In the genomic region with DNA sequence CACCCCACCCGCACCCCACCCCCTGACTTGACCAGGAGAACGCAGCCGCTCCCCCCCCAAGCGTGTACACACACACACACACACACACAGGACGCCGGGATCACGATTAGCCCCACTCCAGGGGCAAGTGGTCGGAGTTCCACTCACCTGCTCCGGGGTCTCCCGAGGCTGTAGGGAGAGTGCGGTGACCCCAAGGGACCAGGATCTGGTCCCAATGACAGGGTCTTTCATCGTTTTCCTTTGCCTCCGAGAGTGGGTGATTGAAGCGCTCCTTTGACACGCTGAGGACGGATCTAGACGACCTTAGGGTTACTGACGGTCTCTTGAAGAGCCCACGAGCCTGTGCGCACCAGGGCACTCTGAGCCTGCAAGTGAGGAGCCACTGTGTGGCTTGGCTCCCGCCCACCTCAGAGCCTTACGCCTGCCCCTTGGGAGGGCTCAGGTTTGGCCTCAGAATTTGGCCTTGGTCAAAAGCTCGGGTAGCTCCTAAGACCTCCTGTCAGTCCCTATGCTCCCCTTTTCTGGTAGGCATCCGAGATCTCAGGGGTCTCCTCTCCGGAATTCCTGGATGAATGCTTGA, we compare ENCODE assay signal across 11 mouse cellular contexts. TPM values are rescaled to one million over a fixed set of nuclear protein-coding genes. Genes with fewer than 3 reads are reported as not detected.
A peak's percentile ranks its signal among the peaks of the same experiment; 100 is the strongest.
DNase-seq lines count a peak whose midpoint lies in the region; ATAC-seq lines count a peak whose summit lies in the region.
"Had no signal": no experiment of that assay in that cellular context is flagged by ENCODE, and none has a peak within 500 bp of the region (broad histone marks: within the 10 kb centered on the region; RNA-seq: fewer than 3 reads in every experiment).

No protein-coding gene starts in this region.

- under 1% methylated on average over 25 of the region's 25 CpGs for WGBS in heart, embryonic 16.5 days
- WGBS in embryonic facial prominence, embryonic 10.5 days: 2% methylated on average over 25 of the region's 25 CpGs
- WGBS in intestine, embryonic 14.5 days: under 1% methylated on average over 25 of the region's 25 CpGs

- H3K4me3 ChIP-seq in heart, embryonic 16.5 days (ENCODE audit: low read length): peak overlapping the region; percentile 41
- peak overlapping the region; percentile 42 for H3K4me3 ChIP-seq in embryonic facial prominence, embryonic 10.5 days
- 0 out of 2 replicates have a peak overlapping the region, but pooled peaks have one; percentile 17 for H3K4me3 ChIP-seq in intestine, embryonic 14.5 days (ENCODE audit: low read depth, low read length)

- H3K27me3 ChIP-seq in heart, embryonic 16.5 days (ENCODE audit: control insufficient read depth, insufficient read depth, low read length): peaks cover 75% of the 10 kb centered on the region
- peaks cover 100% of the 10 kb centered on the region for H3K27me3 ChIP-seq in embryonic facial prominence, embryonic 10.5 days (replicated peaks; ENCODE audit: low read depth, poor library complexity, severe bottlenecking)
- H3K27me3 ChIP-seq in intestine, embryonic 14.5 days (replicated peaks; ENCODE audit: control insufficient read depth, insufficient read depth, low read length): peaks cover 93% of the 10 kb centered on the region

- H3K4me1 ChIP-seq in heart, embryonic 16.5 days (ENCODE audit: control insufficient read depth, insufficient read depth, low read length): peaks cover 17% of the 10 kb centered on the region
- peaks cover 48% of the 10 kb centered on the region for H3K4me1 ChIP-seq in embryonic facial prominence, embryonic 10.5 days
- peaks cover 3% of the 10 kb centered on the region; the same call in 1 of the 2 replicates for H3K4me1 ChIP-seq in intestine, embryonic 14.5 days (replicated peaks; ENCODE audit: control insufficient read depth, insufficient read depth, low read length)

- intact Hi-C loops in heart, postnatal 10 days (cut with DNase I): no loop called here

- no peak overlapping the region for H3K27ac ChIP-seq in heart, embryonic 16.5 days (ENCODE audit: low read length)
- H3K27ac ChIP-seq in embryonic facial prominence, embryonic 10.5 days (replicated peaks): no peak overlapping the region
- no peak overlapping the region for H3K27ac ChIP-seq in intestine, embryonic 14.5 days (ENCODE audit: low read depth)

- no peak for ATAC-seq in heart, embryonic 16.5 days (replicated peaks; ENCODE audit: extremely low read depth, insufficient read depth, low FRiP score)
- no peak for ATAC-seq in intestine, embryonic 14.5 days (replicated peaks; ENCODE audit: low FRiP score, low TSS enrichment, low read depth)

- H3K36me3 ChIP-seq in heart, embryonic 16.5 days (ENCODE audit: control insufficient read depth, insufficient read depth): no peaks in the 10 kb centered on the region
- H3K36me3 ChIP-seq in embryonic facial prominence, embryonic 10.5 days (replicated peaks): no peaks in the 10 kb centered on the region
- no peaks in the 10 kb centered on the region for H3K36me3 ChIP-seq in intestine, embryonic 14.5 days (ENCODE audit: control insufficient read depth, insufficient read depth, low read length)

- peak overlapping the region; percentile 58 for H3K4me2 ChIP-seq in heart, embryonic 16.5 days (ENCODE audit: low read depth, low read length)
- H3K4me2 ChIP-seq in intestine, embryonic 14.5 days (ENCODE audit: low read length): peak overlapping the region; percentile 37

- DNase-seq in heart, postnatal 10 days: no peak
- DNase-seq in embryonic facial prominence, embryonic 10.5 days (ENCODE audit: low spot score): no peak
- DNase-seq in intestine, embryonic 14.5 days (ENCODE audit: low spot score): peak; percentile 61
- DNase-seq in neural tube, embryonic 10.5 days (ENCODE audit: extremely low spot score, low spot score): peak; percentile 41
- no peak for DNase-seq in right cerebral cortex, postnatal 10 days (ENCODE audit: low spot score in 2 of 2)
- DNase-seq in gastrocnemius, postnatal 4 days (ENCODE audit: low spot score in 2 of 2): no peak
- DNase-seq in adrenal gland, adult 18-20 months (ENCODE audit: low spot score in 2 of 2): no peak
- DNase-seq: cerebellum, adult 9-10 months had no signal

- no peaks in the 10 kb centered on the region for H3K9me3 ChIP-seq in heart, embryonic 16.5 days (replicated peaks; ENCODE audit: control insufficient read depth, low read length)
- no peaks in the 10 kb centered on the region for H3K9me3 ChIP-seq in embryonic facial prominence, embryonic 10.5 days
- H3K9me3 ChIP-seq in intestine, embryonic 14.5 days (ENCODE audit: control insufficient read depth, low read length): no peaks in the 10 kb centered on the region

- H3K9ac ChIP-seq in heart, embryonic 16.5 days (ENCODE audit: low read length): no peak overlapping the region
- no peak overlapping the region for H3K9ac ChIP-seq in intestine, embryonic 14.5 days (ENCODE audit: low read length)

RNA-seq across cellular contexts. Expression of gene Wnt10b, which starts 0.3 kb away (rescaled TPM):
- polyA plus RNA-seq in heart, embryonic 16.5 days (2015; fragmentation: Nextera tagmentation; extraction: Ambion mirVana): 0.28 and 0.44 TPM in 2 replicates
- total RNA-seq in heart, postnatal 10 days (2021): under 1 TPM; 0.43 to 0.67 TPM
- 0.34 and 0.40 TPM in 2 replicates for polyA plus RNA-seq in embryonic facial prominence, embryonic 10.5 days (2016; fragmentation: Nextera tagmentation; extraction: Ambion mirVana)
- polyA plus RNA-seq in intestine, embryonic 14.5 days (2014; fragmentation: Nextera tagmentation; extraction: Ambion mirVana): 0.12 TPM in 1 of 2 replicates, not detected in the other
- 1 to 10 TPM; 2.7 TPM for total RNA-seq in gastrocnemius, postnatal 4 days (2021)
- 1 to 10 TPM in 1 of 2 experiments, under 1 TPM in 1; 0.36 to 3.1 TPM for total RNA-seq in adrenal gland, adult 18-20 months (2021)

RNA-seq across cellular contexts. Expression of gene Wnt1, which starts 11.4 kb away (rescaled TPM):
- polyA plus RNA-seq in heart, embryonic 16.5 days (2015; fragmentation: Nextera tagmentation; extraction: Ambion mirVana): not detected in 2 replicates
- not detected for total RNA-seq in heart, postnatal 10 days (2021)
- polyA plus RNA-seq in embryonic facial prominence, embryonic 10.5 days (2016; fragmentation: Nextera tagmentation; extraction: Ambion mirVana): 1.0 and 1.5 TPM in 2 replicates
- not detected in 2 replicates for polyA plus RNA-seq in intestine, embryonic 14.5 days (2014; fragmentation: Nextera tagmentation; extraction: Ambion mirVana)
- under 1 TPM; 0.15 to 0.21 TPM for total RNA-seq in gastrocnemius, postnatal 4 days (2021)
- total RNA-seq in adrenal gland, adult 18-20 months (2021): not detected
- total RNA-seq: layer of hippocampus, adult 18-20 months; MEL had no signal

RNA-seq across cellular contexts. Expression of gene Arf3, which starts 15.3 kb away (rescaled TPM):
- 35.8 and 36.4 TPM in 2 replicates for polyA plus RNA-seq in heart, embryonic 16.5 days (2015; fragmentation: Nextera tagmentation; extraction: Ambion mirVana)
- 10 to 100 TPM; 36.3 to 40.1 TPM for total RNA-seq in heart, postnatal 10 days (2021)
- 41.6 and 43.1 TPM in 2 replicates for polyA plus RNA-seq in embryonic facial prominence, embryonic 10.5 days (2016; fragmentation: Nextera tagmentation; extraction: Ambion mirVana)
- 34.6 and 37.1 TPM in 2 replicates for polyA plus RNA-seq in intestine, embryonic 14.5 days (2014; fragmentation: Nextera tagmentation; extraction: Ambion mirVana)
- 10 to 100 TPM; 30.8 to 31.7 TPM for total RNA-seq in gastrocnemius, postnatal 4 days (2021)
- total RNA-seq in adrenal gland, adult 18-20 months (2021): 100 to 1,000 TPM; 104 to 145 TPM

RNA-seq across cellular contexts. Expression of gene Ddn, which starts 31.0 kb away (rescaled TPM):
- polyA plus RNA-seq in heart, embryonic 16.5 days (2015; fragmentation: Nextera tagmentation; extraction: Ambion mirVana): 0.32 and 0.35 TPM in 2 replicates
- total RNA-seq in heart, postnatal 10 days (2021): under 1 TPM; 0.10 to 0.32 TPM
- not detected in 2 replicates for polyA plus RNA-seq in embryonic facial prominence, embryonic 10.5 days (2016; fragmentation: Nextera tagmentation; extraction: Ambion mirVana)
- polyA plus RNA-seq in intestine, embryonic 14.5 days (2014; fragmentation: Nextera tagmentation; extraction: Ambion mirVana): not detected in 2 replicates
- 1 to 10 TPM; 1.8 TPM for total RNA-seq in gastrocnemius, postnatal 4 days (2021)
- not detected for total RNA-seq in adrenal gland, adult 18-20 months (2021)

RNA-seq across cellular contexts. Expression of gene Fkbp11, which starts 50.3 kb away (rescaled TPM):
- 23.0 and 27.7 TPM in 2 replicates for polyA plus RNA-seq in heart, embryonic 16.5 days (2015; fragmentation: Nextera tagmentation; extraction: Ambion mirVana)
- total RNA-seq in heart, postnatal 10 days (2021): 10 to 100 TPM in 1 of 2 experiments, 1 to 10 TPM in 1; 8.1 to 10.2 TPM
- polyA plus RNA-seq in embryonic facial prominence, embryonic 10.5 days (2016; fragmentation: Nextera tagmentation; extraction: Ambion mirVana): 23.2 and 26.3 TPM in 2 replicates
- polyA plus RNA-seq in intestine, embryonic 14.5 days (2014; fragmentation: Nextera tagmentation; extraction: Ambion mirVana): 47.9 and 53.1 TPM in 2 replicates
- 10 to 100 TPM; 16.6 to 17.2 TPM for total RNA-seq in gastrocnemius, postnatal 4 days (2021)
- total RNA-seq in adrenal gland, adult 18-20 months (2021): 1 to 10 TPM; 4.7 to 6.7 TPM

Comparison
In these comparisons a context has a peak if more than half of its experiments do, and no peak if none do; other contexts are left out.
1. DNase-seq: peak in intestine, embryonic 14.5 days (single experiment) and neural tube, embryonic 10.5 days (single experiment); none in heart, postnatal 10 days (0 of 2), embryonic facial prominence, embryonic 10.5 days (single experiment), right cerebral cortex, postnatal 10 days (0 of 2), gastrocnemius, postnatal 4 days (0 of 2) and adrenal gland, adult 18-20 months (0 of 2).
2. Peak in every context shown above with its lines, with median percentiles within 50 percentile points of each other: H3K4me3 ChIP-seq.